Mouse (Mus musculus) olfactory bulb, adult 2 months (tissue): Measurements from ENCODE around the gene Cdca4.

Experiments used
- CTCF ChIP-seq: fragments of 200-500 bp; IDR thresholded peaks from 2 replicates; pipeline ENCODE4 v1.5.1; 2012; ENCODE audit warnings: low read depth, mild to moderate bottlenecking, low read length, moderate library complexity; ENCODE audit not compliant: insufficient read depth
- POLR2A ChIP-seq: fragments of 200-500 bp; IDR thresholded peaks from 2 replicates; pipeline ENCODE4 v1.6.1; 2012; ENCODE audit warnings: mild to moderate bottlenecking, low read depth, low read length, moderate library complexity; ENCODE audit not compliant: insufficient read depth

- TF ChIP-seq CTCF (no peak), POLR2A (no peak)
These were observed 8.0 kb downstream of the Cdca4 start for GRCm38 (mm10) chr12:112821216-112821615.
